Mouse (Mus musculus) stomach, embryonic 14.5 days (tissue): ENCODE measurements around the gene Mmgt2. TPM values are rescaled to one million over a fixed set of nuclear protein-coding genes. Genes with fewer than 3 reads are reported as not detected.

Source experiments
- ATAC-seq: fragments of 200-750 bp; cut with Nextera tagmentation; 2 replicates; pipeline ENCODE4 v1.8.0; 2017; ENCODE audit warnings: low read depth, moderate TSS enrichment; ENCODE audit not compliant: insufficient number of reproducible peaks, insufficient read depth, low FRiP score
- H3K27ac ChIP-seq: fragments of 300-500 bp; sonication (generic); 2 replicates; pipeline ENCODE4 v1.5.1; 2014; ENCODE audit warnings: mild to moderate bottlenecking, low read length, moderate library complexity, mixed read lengths
- H3K27me3 ChIP-seq: fragments of 300-500 bp; sonication (generic); 2 replicates; pipeline ENCODE4 v1.6.1; 2014; ENCODE audit warnings: low read length, control low read depth, mixed read lengths; ENCODE audit not compliant: control insufficient read depth, insufficient read depth
- H3K36me3 ChIP-seq: fragments of 300-500 bp; sonication (generic); 2 replicates; pipeline ENCODE4 v1.6.1; 2014; ENCODE audit warnings: mild to moderate bottlenecking, control low read depth, low read length, moderate library complexity, mixed read lengths; ENCODE audit not compliant: control insufficient read depth, insufficient read depth
- H3K4me1 ChIP-seq: fragments of 300-500 bp; sonication (generic); 2 replicates; pipeline ENCODE4 v1.6.1; 2014; ENCODE audit warnings: low read length, control low read depth, mixed read lengths; ENCODE audit not compliant: control insufficient read depth, insufficient read depth
- H3K4me2 ChIP-seq: fragments of 300-500 bp; sonication (generic); replicated peaks from 2 replicates; pipeline ENCODE4 v1.6.1; 2014; ENCODE audit warnings: low read depth, low read length, control low read depth
- H3K4me3 ChIP-seq: fragments of 300-500 bp; sonication (generic); 2 replicates; pipeline ENCODE4 v1.5.1; 2014; ENCODE audit warnings: low read depth, low read length, control low read depth
- H3K9ac ChIP-seq: fragments of 300-500 bp; sonication (generic); replicated peaks from 2 replicates; pipeline ENCODE4 v1.6.1; 2014; ENCODE audit warnings: low read depth, mild to moderate bottlenecking, control low read depth, low read length, moderate library complexity, mixed read lengths
- H3K9me3 ChIP-seq: fragments of 300-500 bp; sonication (generic); 2 replicates; pipeline ENCODE4 v1.6.1; 2016; ENCODE audit warnings: low read depth, low read length, control low read depth; ENCODE audit not compliant: control insufficient read depth
- WGBS: fragments of 180-500 bp; shearing (Covaris S2); extraction: QIAGEN DNeasy Blood & Tissue Kit; methylation state at CpG from one replicate; pipeline ENCODE4 v1.1.7; 2014; 5-methylcytosine and 5-hydroxymethylcytosine counted together
- polyA plus RNA-seq: library from polyadenylated mRNA; unstranded; fragments of >200 nt; fragmentation: Nextera tagmentation; extraction: Ambion mirVana; gene quantifications from 2 replicates; pipeline ENCODE4 v1.2.1, GENCODE M21; 2014

Mmgt2 gene
- polyA plus RNA-seq, 1 experiment from 2014 or later, result 49.6 TPM

DNA sequence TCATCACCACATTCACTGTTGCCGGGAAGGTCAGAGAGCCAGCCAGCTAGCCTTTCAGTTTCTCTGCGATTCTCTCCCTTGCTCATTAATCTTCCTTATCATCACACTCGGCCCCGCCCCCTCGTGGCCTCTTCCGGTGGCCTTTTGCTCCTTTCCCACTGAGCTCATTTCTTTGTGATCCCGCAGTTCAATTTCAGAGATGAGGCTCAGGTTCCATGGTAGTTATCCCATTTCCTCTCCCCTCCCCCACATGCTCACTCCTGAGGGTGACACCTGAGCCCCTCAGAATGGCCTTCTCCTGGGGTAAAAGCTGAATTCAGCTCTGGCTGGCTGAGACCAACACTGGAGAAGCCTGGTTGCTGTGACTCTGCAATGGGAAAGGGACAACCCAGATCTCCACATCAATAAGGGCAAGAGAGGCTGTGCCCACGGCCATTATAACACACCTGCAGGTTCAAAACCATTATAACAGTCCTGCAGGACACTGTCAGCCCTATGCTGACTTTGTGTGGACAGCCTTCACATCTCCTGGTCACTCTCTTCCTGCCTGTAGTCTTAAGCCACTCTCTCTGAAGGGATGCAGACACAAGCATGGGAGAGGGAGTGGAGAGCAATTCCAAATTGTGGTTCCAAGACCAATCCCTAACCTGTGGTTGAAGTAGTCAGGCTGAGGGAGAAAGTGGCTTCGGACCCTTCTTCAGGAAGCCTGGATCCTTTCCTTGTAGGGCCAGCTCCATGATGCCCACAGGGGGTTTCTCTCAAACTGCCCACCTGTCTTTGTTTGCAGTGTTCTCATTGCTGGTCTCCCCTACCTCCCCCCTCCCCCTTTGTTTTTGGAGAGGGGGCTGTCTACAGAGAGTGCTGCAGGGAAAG lies 18.9 kb upstream of the Mmgt2 start:
- H3K27ac ChIP-seq, result peak overlapping the region; percentile 30; the same call in 1 of the 2 replicates
- H3K4me2 ChIP-seq, result peak overlapping the region; percentile 23; the same call in 1 of the 2 replicates
- H3K4me3 ChIP-seq, result no peak overlapping the region
- 2% methylated on average over 9 of the region's 9 CpGs for WGBS
- no peak overlapping the region for H3K9ac ChIP-seq
- no peaks in the 10 kb centered on the region for H3K9me3 ChIP-seq
- H3K27me3 ChIP-seq, result no peaks in the 10 kb centered on the region
- no peaks in the 10 kb centered on the region for H3K36me3 ChIP-seq
- no peak for ATAC-seq
- H3K4me1 ChIP-seq, result peaks cover 35% of the 10 kb centered on the region

DNA sequence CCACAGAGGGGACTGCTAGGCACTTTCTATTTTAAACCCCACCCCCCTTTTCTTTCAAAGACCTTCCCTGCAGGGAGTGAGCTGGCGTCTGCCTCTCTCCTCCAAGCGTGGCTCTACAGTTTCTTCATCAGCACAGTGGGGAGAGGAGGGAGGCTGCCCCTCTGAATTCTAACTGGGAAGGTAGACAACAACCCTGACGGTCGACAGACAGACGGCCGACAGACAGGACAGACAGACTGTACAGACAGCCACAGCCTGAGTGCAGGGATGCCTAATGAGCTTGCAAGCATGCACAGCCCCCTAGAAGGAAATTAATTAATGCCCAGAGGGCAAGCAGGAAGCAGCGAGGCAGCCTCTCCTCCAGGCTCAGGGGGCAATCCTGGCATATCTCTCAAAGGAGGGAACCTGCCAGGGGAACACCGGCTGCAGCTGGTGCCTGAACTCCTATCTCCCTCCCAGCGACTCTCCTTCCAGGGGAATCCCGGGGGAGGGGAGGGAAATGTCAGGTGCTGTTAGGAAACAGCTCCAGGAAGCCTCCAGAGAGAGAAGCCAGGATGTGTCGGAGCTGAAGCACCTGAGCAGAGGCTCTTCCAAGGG lies 18.1 kb upstream of the Mmgt2 start:
- Histone ChIP-seq H3K4me1 (peaks cover 28% of the 10 kb centered on the region), H3K4me2 (peak overlapping the region; percentile 23), H3K9me3 (no peaks in the 10 kb centered on the region), H3K27ac (peak overlapping the region; percentile 30; the same call in 1 of the 2 replicates), H3K9ac (no peak overlapping the region), H3K36me3 (no peaks in the 10 kb centered on the region), H3K4me3 (no peak overlapping the region), H3K27me3 (no peaks in the 10 kb centered on the region)
- WGBS, result 4% methylated on average over 11 of the region's 11 CpGs
- ATAC-seq, result no peak

GRCm38 (mm10) chr11:62631138-62631537 lies 17.3 kb upstream of the Mmgt2 start:
- H3K27me3 ChIP-seq, result no peaks in the 10 kb centered on the region
- no peak overlapping the region for H3K4me3 ChIP-seq
- no peak overlapping the region for H3K4me2 ChIP-seq
- H3K9me3 ChIP-seq, result no peaks in the 10 kb centered on the region
- WGBS, result 55% methylated on average over 4 of the region's 4 CpGs
- no peak for ATAC-seq
- H3K9ac ChIP-seq, result no peak overlapping the region
- H3K4me1 ChIP-seq, result peaks cover 29% of the 10 kb centered on the region
- no peaks in the 10 kb centered on the region for H3K36me3 ChIP-seq
- H3K27ac ChIP-seq, result no peak overlapping the region

DNA sequence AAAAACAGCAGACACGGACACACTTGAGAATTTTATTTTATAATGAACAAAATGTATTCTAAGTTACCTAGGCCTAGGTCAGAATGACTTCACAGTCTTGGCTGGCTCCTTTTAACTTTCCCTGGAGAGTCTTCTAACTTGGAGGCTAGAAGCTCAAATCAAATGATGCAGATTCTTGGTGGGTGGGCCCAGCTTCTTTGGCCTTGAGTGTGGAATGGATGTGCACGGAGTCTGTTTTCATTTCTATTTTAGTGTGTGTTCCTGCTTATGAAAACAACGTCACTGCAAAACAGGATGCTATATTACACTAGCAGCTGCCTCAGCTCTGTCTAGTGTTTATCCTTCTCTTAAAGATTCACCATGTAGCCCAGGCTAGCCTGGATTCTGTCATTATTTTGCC lies 13.1 kb upstream of the Mmgt2 start:
- Histone ChIP-seq H3K4me1 (peaks cover 18% of the 10 kb centered on the region), H3K9me3 (no peaks in the 10 kb centered on the region), H3K27ac (no peak overlapping the region), H3K4me3 (no peak overlapping the region), H3K27me3 (no peaks in the 10 kb centered on the region), H3K36me3 (no peaks in the 10 kb centered on the region), H3K9ac (no peak overlapping the region), H3K4me2 (no peak overlapping the region)
- 72% methylated on average over 3 of the region's 3 CpGs for WGBS
- no peak for ATAC-seq

GRCm38 (mm10) chr11:62636105-62636839 lies 12.2 kb upstream of the Mmgt2 start:
- H3K36me3 ChIP-seq, result no peaks in the 10 kb centered on the region
- H3K4me1 ChIP-seq, result peaks cover 11% of the 10 kb centered on the region
- H3K9me3 ChIP-seq, result no peaks in the 10 kb centered on the region
- H3K9ac ChIP-seq, result no peak overlapping the region
- H3K4me3 ChIP-seq, result no peak overlapping the region
- no peak overlapping the region; the same call in 1 of the 2 replicates for H3K27ac ChIP-seq
- no peaks in the 10 kb centered on the region for H3K27me3 ChIP-seq
- H3K4me2 ChIP-seq, result no peak overlapping the region
- WGBS, result 61% methylated on average over 11 of the region's 11 CpGs
- ATAC-seq, result no peak

GRCm38 (mm10) chr11:62636840-62637221 lies 11.6 kb upstream of the Mmgt2 start:
- no peak overlapping the region for H3K9ac ChIP-seq
- 78% methylated on average over 3 of the region's 3 CpGs for whole genome bisulfite sequencing
- no peak overlapping the region for H3K4me2 ChIP-seq
- H3K36me3 ChIP-seq, result no peaks in the 10 kb centered on the region
- no peak for ATAC-seq
- no peaks in the 10 kb centered on the region for H3K27me3 ChIP-seq
- no peaks in the 10 kb centered on the region for H3K9me3 ChIP-seq
- no peak overlapping the region for H3K4me3 ChIP-seq
- H3K4me1 ChIP-seq, result peaks cover 11% of the 10 kb centered on the region
- no peak overlapping the region; the same call in 1 of the 2 replicates for H3K27ac ChIP-seq

GRCm38 (mm10) chr11:62637401-62637800 lies 11.1 kb upstream of the Mmgt2 start:
- Histone ChIP-seq H3K27ac (no peak overlapping the region), H3K36me3 (no peaks in the 10 kb centered on the region), H3K9me3 (no peaks in the 10 kb centered on the region), H3K4me3 (no peak overlapping the region), H3K27me3 (no peaks in the 10 kb centered on the region), H3K4me2 (no peak overlapping the region), H3K4me1 (peaks cover 11% of the 10 kb centered on the region), H3K9ac (no peak overlapping the region)
- ATAC-seq, result no peak
- WGBS, result 76% methylated on average over 5 of the region's 5 CpGs

GRCm38 (mm10) chr11:62637806-62638205 lies 10.7 kb upstream of the Mmgt2 start:
- H3K36me3 ChIP-seq, result no peaks in the 10 kb centered on the region
- H3K4me2 ChIP-seq, result no peak overlapping the region
- H3K9ac ChIP-seq, result no peak overlapping the region
- no peak overlapping the region for H3K27ac ChIP-seq
- no peak overlapping the region for H3K4me3 ChIP-seq
- peaks cover 11% of the 10 kb centered on the region for H3K4me1 ChIP-seq
- H3K27me3 ChIP-seq, result no peaks in the 10 kb centered on the region
- ATAC-seq, result no peak
- H3K9me3 ChIP-seq, result no peaks in the 10 kb centered on the region
- WGBS, result 98% methylated on average over 6 of the region's 6 CpGs
